Mouse (Mus musculus) erythroblast, embryonic 14.5 days (primary cell): ENCODE data around the gene Lgr5.

Experiments used
- GATA1 ChIP-seq: IDR thresholded peaks from 2 replicates; pipeline ENCODE4 v1.6.1; 2012; ENCODE audit warnings: low read length, inconsistent platforms, mixed read lengths
- TAL1 ChIP-seq: IDR thresholded peaks from 3 replicates; pipeline ENCODE4 v1.6.1; 2012; ENCODE audit warnings: low read length, inconsistent platforms, mixed read lengths

GRCm38 (mm10) chr10:115581971-115582370 lies 5.6 kb downstream of the Lgr5 start:
- TF ChIP-seq GATA1 (no peak), TAL1 (no peak)
